Mouse (Mus musculus) megakaryocyte, embryonic 14.5 days (primary cell): Measurements from ENCODE around the gene Scpep1. TPM values are rescaled to one million over a fixed set of nuclear protein-coding genes. Genes with fewer than 3 reads are reported as not detected.
A peak's percentile ranks its signal among the peaks of the same experiment; 100 is the strongest.

ENCODE experiments used
- H3K27me3 ChIP-seq: replicated peaks from 2 replicates; pipeline ENCODE3; 2012; ENCODE audit warnings: inconsistent platforms
- H3K36me3 ChIP-seq: replicated peaks from 2 replicates; pipeline ENCODE3; 2012; ENCODE audit warnings: low read length, inconsistent platforms, mixed read lengths
- H3K4me1 ChIP-seq: 2 replicates; pipeline ENCODE4 v1.6.1; 2012; ENCODE audit warnings: inconsistent platforms
- H3K4me3 ChIP-seq: replicated peaks from 2 replicates; pipeline ENCODE3; 2012; ENCODE audit warnings: moderate library complexity, mild to moderate bottlenecking, inconsistent platforms
- H3K9me3 ChIP-seq: 2 replicates; pipeline ENCODE4 v1.6.1; 2012; ENCODE audit warnings: inconsistent platforms
- FLI1 ChIP-seq: IDR thresholded peaks from 2 replicates; pipeline ENCODE4 v1.6.1; 2012; ENCODE audit warnings: low read length, inconsistent platforms, mixed read lengths
- GATA1 ChIP-seq: IDR thresholded peaks from 3 replicates; pipeline ENCODE4 v1.6.1; 2012; ENCODE audit warnings: mixed read lengths, low read length, inconsistent platforms, borderline replicate concordance
- polyA plus RNA-seq: library from polyadenylated mRNA; stranded (reverse); fragments of >175 nt; gene quantifications from 2 replicates; pipeline ENCODE4 v1.2.3, GENCODE M21; 2012; ENCODE audit warnings: low replicate concordance; ENCODE audit not compliant: insufficient read depth

Gene Scpep1
- polyA plus RNA-seq, 1 experiment, result 7.4 TPM

DNA sequence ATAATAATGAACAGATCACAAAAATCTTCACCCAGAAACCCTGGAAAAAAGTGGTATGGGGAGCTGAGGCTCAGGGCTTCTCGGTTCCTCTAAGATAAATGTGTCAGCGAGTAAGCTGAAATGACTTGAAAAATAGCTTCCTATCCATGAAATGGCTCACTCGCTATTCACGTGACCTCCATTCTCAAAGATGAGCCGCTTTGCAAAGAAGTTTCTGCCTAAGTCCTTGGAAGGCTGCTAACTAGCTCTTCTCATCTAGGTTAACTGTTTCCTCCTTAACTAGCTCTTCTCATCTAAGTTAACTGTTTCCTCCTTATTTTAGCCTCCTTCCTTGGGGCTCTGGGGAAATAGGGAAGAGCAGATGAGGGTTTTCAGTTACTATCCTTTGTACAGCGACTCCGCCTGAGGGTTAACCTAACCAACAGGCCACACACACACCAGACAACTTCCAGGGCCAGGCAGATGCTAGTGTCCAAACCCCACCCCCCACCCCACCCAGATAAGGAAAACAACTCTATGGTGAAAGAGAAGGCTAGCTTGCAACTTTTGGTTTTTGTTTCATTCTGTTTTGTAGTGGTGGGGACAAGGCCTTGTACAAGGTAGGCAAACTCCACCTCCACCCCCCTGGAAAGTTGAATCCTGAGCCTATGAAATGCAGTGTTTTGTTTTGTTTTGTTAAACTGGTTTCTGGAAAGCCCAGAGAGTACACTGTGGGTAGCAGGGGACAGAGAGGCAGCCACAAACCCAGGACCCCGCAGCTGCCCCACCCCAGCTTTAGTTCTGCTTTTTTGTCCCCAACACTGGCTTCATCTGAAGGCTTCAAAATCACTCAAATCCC, 5.2 kb downstream of the Scpep1 start:
- H3K4me3 ChIP-seq, result peak overlapping the region; percentile 59

DNA sequence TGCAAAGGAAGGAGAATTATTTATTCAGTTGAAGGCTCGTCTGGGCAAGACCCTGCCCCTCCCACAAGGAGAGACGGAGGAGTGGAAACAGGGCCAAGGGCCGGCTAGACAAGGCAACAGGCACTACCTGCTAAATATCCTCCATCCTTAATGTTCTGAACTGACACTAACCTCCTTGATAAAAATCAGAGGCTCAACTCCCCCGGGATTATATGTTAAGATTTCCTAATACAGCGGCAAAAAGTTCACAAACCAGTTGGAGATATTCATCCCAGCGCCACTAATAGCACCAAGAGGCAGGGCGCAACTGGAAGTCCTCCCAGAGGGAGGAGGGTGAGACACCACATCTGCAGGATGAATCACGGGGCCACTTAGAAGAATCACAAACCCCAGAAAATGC, 6.4 kb downstream of the Scpep1 start:
- H3K4me3 ChIP-seq, result no peak overlapping the region
- peaks cover 8% of the 10 kb centered on the region for H3K27me3 ChIP-seq
- peaks cover 16% of the 10 kb centered on the region for H3K4me1 ChIP-seq
- H3K9me3 ChIP-seq, result no peaks in the 10 kb centered on the region
- TF ChIP-seq FLI1 (no peak), GATA1 (no peak)
- H3K36me3 ChIP-seq, result no peaks in the 10 kb centered on the region

More for the DNA sequence above, 5.2 kb downstream of the Scpep1 start:
- peaks cover 5% of the 10 kb centered on the region for H3K27me3 ChIP-seq
- no peak for TF ChIP-seq GATA1
- no peaks in the 10 kb centered on the region for H3K36me3 ChIP-seq
- no peaks in the 10 kb centered on the region for H3K9me3 ChIP-seq
- H3K4me1 ChIP-seq, result peaks cover 20% of the 10 kb centered on the region

- TF ChIP-seq GATA1 (no peak), FLI1 (no peak)
- Histone ChIP-seq H3K4me1 (peaks cover 16% of the 10 kb centered on the region), H3K9me3 (no peaks in the 10 kb centered on the region), H3K36me3 (no peaks in the 10 kb centered on the region), H3K27me3 (peaks cover 8% of the 10 kb centered on the region), H3K4me3 (no peak overlapping the region)
Observed at GRCm38 (mm10) chr11:88945971-88946585, 9.2 kb downstream of the Scpep1 start.

GRCm38 (mm10) chr11:88941489-88941888, 13.8 kb downstream of the Scpep1 start:
- no peaks in the 10 kb centered on the region for H3K9me3 ChIP-seq
- no peaks in the 10 kb centered on the region for H3K4me1 ChIP-seq
- peaks cover 6% of the 10 kb centered on the region for H3K27me3 ChIP-seq
- TF ChIP-seq GATA1 (no peak), FLI1 (no peak)
- no peak overlapping the region for H3K4me3 ChIP-seq
- no peaks in the 10 kb centered on the region for H3K36me3 ChIP-seq

- no peak overlapping the region for H3K4me3 ChIP-seq
- H3K27me3 ChIP-seq, result peaks cover 3% of the 10 kb centered on the region
- H3K4me1 ChIP-seq, result no peaks in the 10 kb centered on the region
- no peaks in the 10 kb centered on the region for H3K9me3 ChIP-seq
- no peak for TF ChIP-seq FLI1
- no peak for TF ChIP-seq GATA1
- H3K36me3 ChIP-seq, result no peaks in the 10 kb centered on the region
Observed at GRCm38 (mm10) chr11:88939634-88940033, 15.6 kb downstream of the Scpep1 start.

- H3K4me1 ChIP-seq, result no peaks in the 10 kb centered on the region
- H3K36me3 ChIP-seq, result no peaks in the 10 kb centered on the region
Observed at GRCm38 (mm10) chr11:88938770-88939169, 16.5 kb downstream of the Scpep1 start.

GRCm38 (mm10) chr11:88937886-88938285, 17.4 kb downstream of the Scpep1 start:
- no peak overlapping the region for H3K4me3 ChIP-seq
- no peaks in the 10 kb centered on the region for H3K4me1 ChIP-seq
- TF ChIP-seq FLI1 (no peak), GATA1 (no peak)
- H3K27me3 ChIP-seq, result no peaks in the 10 kb centered on the region
- H3K36me3 ChIP-seq, result no peaks in the 10 kb centered on the region
- no peaks in the 10 kb centered on the region for H3K9me3 ChIP-seq

More at GRCm38 (mm10) chr11:88938770-88939169, 16.5 kb downstream of the Scpep1 start:
- Histone ChIP-seq H3K9me3 (no peaks in the 10 kb centered on the region), H3K27me3 (no peaks in the 10 kb centered on the region), H3K4me3 (no peak overlapping the region)
- no peak for TF ChIP-seq GATA1
- TF ChIP-seq FLI1, result no peak

- H3K9me3 ChIP-seq, result no peaks in the 10 kb centered on the region
- H3K36me3 ChIP-seq, result no peaks in the 10 kb centered on the region
- no peak overlapping the region for H3K4me3 ChIP-seq
- no peaks in the 10 kb centered on the region for H3K27me3 ChIP-seq
- TF ChIP-seq FLI1 (no peak), GATA1 (no peak)
- H3K4me1 ChIP-seq, result no peaks in the 10 kb centered on the region
Observed at GRCm38 (mm10) chr11:88934089-88935000, 20.9 kb downstream of the Scpep1 start.

- TF ChIP-seq GATA1 (no peak), FLI1 (no peak)
- no peak overlapping the region for H3K4me3 ChIP-seq
- no peaks in the 10 kb centered on the region for H3K4me1 ChIP-seq
- no peaks in the 10 kb centered on the region for H3K27me3 ChIP-seq
- no peaks in the 10 kb centered on the region for H3K9me3 ChIP-seq
- H3K36me3 ChIP-seq, result no peaks in the 10 kb centered on the region
Observed at GRCm38 (mm10) chr11:88933030-88933429, 22.2 kb downstream of the Scpep1 start.
